Mouse (Mus musculus) C2C12 (cell line): ENCODE measurements around the gene Mrpl4.
"Not testable (repeated sequence)": the region's sequence is repeated elsewhere in the genome, so short reads cannot be mapped to it uniquely, and the experiment has no call there.

Experiments
- CTCF ChIP-seq: IDR thresholded peaks from one replicate; pipeline ENCODE4 v1.5.1; 2011; ENCODE audit not compliant: control insufficient read depth, insufficient read depth, insufficient read length
- FOSL1 ChIP-seq: IDR thresholded peaks from one replicate; pipeline ENCODE4 v1.8.0; 2011; ENCODE audit warnings: mild to moderate bottlenecking, low read length; ENCODE audit not compliant: poor library complexity, insufficient read depth, severe bottlenecking
- MAX ChIP-seq: IDR thresholded peaks from one replicate; pipeline ENCODE4 v1.6.1; 2011; ENCODE audit warnings: mild to moderate bottlenecking, control low read depth
- MYOG ChIP-seq: IDR thresholded peaks from one replicate; pipeline ENCODE4 v1.6.1; 2011; ENCODE audit not compliant: control insufficient read depth, insufficient read length; ENCODE audit errors: extremely low read depth
- USF1 ChIP-seq: IDR thresholded peaks from one replicate; pipeline ENCODE4 v1.6.1; 2011; ENCODE audit warnings: low read depth, mild to moderate bottlenecking, control low read depth, moderate library complexity

DNA sequence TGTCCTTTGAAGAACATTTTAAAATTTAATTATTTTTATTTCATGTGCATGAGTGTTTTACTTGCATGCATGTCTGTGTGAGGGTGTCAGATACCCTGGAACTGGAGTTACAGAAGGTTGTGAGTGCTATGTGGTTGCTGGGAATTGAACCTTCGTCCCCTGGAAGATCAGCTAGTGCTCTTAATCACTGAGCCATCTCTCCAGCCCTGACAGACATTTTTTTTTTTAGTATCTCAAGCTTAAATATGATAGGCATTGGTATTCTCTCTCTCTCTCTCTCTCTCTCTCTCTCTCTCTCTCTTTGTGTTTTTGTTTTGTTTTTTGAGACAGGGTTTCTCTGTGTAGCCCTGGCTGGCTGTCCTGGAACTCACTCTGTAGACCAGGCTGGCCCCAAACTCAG, 42.2 kb downstream of the Mrpl4 start:
- TF ChIP-seq CTCF, MAX, USF1, MYOG, FOSL1: not testable (repeated sequence)
